Mouse (Mus musculus): ENCODE results near the gene Mrpl36. TPM values are rescaled to one million over a fixed set of nuclear protein-coding genes. Genes with fewer than 3 reads are reported as not detected.

The Mrpl36 gene
- polyA plus RNA-seq (2012; rRNA removed), result 72.1 and 75.0 TPM in 2 replicates

DNA sequence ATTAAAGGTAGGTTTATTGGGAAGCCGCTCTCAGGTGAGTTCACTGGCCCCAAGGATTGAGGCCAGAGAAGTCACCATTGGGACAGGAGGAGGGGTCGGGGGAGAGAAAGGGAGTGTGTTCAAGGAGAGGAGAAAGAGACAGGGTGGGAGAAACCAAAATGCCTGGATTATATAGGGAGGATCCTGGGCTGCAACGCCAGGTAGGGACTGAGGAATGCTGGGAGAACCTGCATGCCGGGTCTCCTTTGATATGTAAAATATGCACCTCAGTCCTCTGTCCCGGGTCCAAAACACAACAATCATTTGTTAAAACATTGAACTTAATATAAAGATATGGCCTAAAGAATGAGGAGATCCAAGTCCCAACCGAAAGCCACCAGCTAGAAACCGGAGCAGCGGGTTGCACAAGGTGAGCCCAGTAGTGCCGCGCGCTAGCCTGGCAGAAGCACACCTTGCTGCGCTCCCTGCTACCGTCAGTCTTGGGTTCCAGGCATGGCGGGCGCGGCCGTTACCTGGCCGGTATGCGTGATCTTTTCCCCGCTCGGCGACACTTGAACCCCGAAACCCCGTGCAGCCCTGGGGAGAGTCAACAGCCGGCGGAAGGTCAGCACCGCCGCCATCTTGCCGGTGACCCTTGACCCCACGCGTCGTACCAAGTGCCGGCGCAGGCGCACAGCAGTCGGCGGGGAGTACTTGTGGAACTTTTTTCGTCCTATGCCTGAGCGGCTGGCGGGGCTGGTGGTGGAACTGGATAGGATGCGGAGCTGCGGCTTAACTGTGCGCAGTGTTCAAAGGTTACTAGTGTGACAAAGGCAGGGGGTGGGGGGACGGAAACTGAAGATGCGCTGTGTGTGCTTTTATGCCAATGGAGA lies at the start of gene Mrpl36, which contains the start of gene Ndufs6:
Gene Mrpl36, plus strand, starts transcription at position 687 of the 872 bp plus-strand sequence.
Gene Ndufs6, minus strand, starts transcription at position 716 of the 872 bp plus-strand sequence.
- peak within 1 kb of the TSS; percentile 41 for H3K27ac ChIP-seq (ENCODE audit: insufficient read depth, low read length)

DNA sequence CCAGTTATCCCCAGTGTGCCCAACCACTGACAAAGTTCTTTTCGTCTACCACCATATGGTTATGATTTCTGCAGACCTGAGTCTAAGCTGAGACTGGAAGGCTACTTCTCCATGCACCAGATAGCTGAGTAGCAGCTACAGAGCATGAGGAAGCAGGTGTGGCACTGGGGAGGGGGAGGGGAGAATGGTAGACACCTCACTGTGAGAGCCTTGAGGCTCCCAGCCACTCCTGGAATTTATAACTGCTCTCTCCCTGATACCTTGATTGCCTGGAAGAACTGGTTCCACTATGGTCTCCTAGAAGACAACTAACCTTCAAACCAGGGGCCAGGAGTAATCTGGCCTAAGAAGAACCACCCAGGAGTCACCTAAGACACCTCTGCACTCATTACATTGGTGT lies 49.1 kb upstream of the Mrpl36 start:
- TF ChIP-seq CTCF (IDR thresholded peaks at IDR 0.05; ENCODE audit: extremely low read depth, insufficient read depth, low read length) (no peak), POLR2A (IDR thresholded peaks at IDR 0.05; ENCODE audit: extremely low read depth, insufficient read depth, low read length) (no peak)
- H3K4me3 ChIP-seq (ENCODE audit: insufficient read depth, low read length), result no peak overlapping the region
- no peak overlapping the region for H3K27ac ChIP-seq (ENCODE audit: insufficient read depth, low read length)
- H3K4me1 ChIP-seq (ENCODE audit: control insufficient read depth, insufficient read depth, low read length), result no peaks in the 10 kb centered on the region

More for the DNA sequence above, at the start of gene Mrpl36, which contains the start of gene Ndufs6:
- TF ChIP-seq CTCF (IDR thresholded peaks at IDR 0.05; ENCODE audit: extremely low read depth, insufficient read depth, low read length) (no peak), POLR2A (IDR thresholded peaks at IDR 0.05; ENCODE audit: extremely low read depth, insufficient read depth, low read length) (peak; percentile 64; the same call in 1 of the 2 replicates)
- Histone ChIP-seq H3K4me3 (ENCODE audit: insufficient read depth, low read length) (peak within 1 kb of the TSS; percentile 75), H3K4me1 (ENCODE audit: control insufficient read depth, insufficient read depth, low read length) (peaks cover 2% of the 10 kb centered on the region; the same call in 1 of the 2 replicates)

DNA sequence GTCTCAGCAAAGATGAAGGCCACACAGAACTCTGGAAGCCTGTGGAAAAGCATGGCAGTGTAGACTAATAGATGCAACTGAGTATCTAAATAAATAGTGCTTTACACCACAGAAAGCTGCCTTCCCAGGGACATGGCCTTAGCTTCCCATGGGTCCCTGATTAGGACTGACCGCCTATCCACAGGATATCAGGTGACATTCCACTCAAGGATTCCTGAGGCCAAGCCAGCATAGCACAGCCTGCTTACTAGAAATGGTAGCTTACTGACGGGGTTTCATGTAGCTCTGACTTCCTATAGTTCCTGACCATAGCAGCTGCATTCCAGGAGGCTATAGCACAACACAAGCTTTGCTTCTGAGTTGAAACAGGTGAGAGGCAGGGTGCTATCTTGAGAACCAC lies 45.9 kb upstream of the Mrpl36 start:
- TF ChIP-seq POLR2A (IDR thresholded peaks at IDR 0.05; ENCODE audit: extremely low read depth, insufficient read depth, low read length) (no peak), CTCF (IDR thresholded peaks at IDR 0.05; ENCODE audit: extremely low read depth, insufficient read depth, low read length) (no peak)
- H3K27ac ChIP-seq (ENCODE audit: insufficient read depth, low read length), result no peak overlapping the region
- no peaks in the 10 kb centered on the region for H3K4me1 ChIP-seq (ENCODE audit: control insufficient read depth, insufficient read depth, low read length)
- no peak overlapping the region for H3K4me3 ChIP-seq (ENCODE audit: insufficient read depth, low read length)

DNA sequence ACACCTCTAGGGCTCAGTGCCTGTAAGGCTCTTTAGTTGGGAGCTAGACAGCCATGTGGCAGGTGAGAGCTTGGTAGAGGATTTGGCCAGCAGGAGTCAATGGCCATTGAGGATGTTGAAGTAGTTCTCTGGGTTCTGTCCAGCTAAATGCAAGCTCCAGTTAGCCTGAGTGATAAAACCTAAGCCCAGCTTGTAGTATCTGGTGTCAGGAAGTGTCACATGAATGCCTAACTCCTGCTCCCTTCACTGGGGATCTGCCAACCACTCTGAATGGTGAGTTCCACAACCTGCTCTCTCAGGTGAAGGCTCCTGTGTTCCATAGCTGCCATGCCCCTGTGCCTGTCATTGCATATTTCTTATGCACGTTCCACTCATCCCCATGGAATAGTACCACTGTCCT lies 44.8 kb upstream of the Mrpl36 start:
- H3K4me3 ChIP-seq (ENCODE audit: insufficient read depth, low read length), result no peak overlapping the region
- no peak overlapping the region for H3K27ac ChIP-seq (ENCODE audit: insufficient read depth, low read length)
- TF ChIP-seq CTCF (IDR thresholded peaks at IDR 0.05; ENCODE audit: extremely low read depth, insufficient read depth, low read length), result no peak
- no peak for TF ChIP-seq POLR2A (IDR thresholded peaks at IDR 0.05; ENCODE audit: extremely low read depth, insufficient read depth, low read length)
- H3K4me1 ChIP-seq (ENCODE audit: control insufficient read depth, insufficient read depth, low read length), result no peaks in the 10 kb centered on the region

DNA sequence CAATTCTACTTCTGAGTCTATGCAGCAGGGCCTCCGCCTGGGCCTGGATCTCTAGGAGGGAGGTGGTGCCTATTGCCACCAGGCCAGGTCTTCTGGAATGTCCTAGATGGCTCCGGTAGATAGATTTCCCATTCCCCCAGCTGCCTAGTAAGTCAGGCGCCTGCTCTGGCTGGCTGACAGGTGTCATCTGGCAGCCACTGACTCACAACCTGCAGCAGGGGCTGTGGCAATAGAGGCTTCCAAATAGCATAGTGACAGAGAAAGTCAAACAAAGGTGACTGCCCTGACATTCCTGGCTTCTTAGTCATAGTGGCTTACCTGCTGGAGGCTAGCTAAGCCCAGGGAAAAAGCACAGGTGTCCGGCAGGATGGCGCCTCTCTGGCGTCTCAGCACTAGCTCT lies 38.1 kb upstream of the Mrpl36 start:
- Histone ChIP-seq H3K4me3 (ENCODE audit: insufficient read depth, low read length) (no peak overlapping the region), H3K4me1 (ENCODE audit: control insufficient read depth, insufficient read depth, low read length) (no peaks in the 10 kb centered on the region), H3K27ac (ENCODE audit: insufficient read depth, low read length) (no peak overlapping the region)
- TF ChIP-seq POLR2A (IDR thresholded peaks at IDR 0.05; ENCODE audit: extremely low read depth, insufficient read depth, low read length), result no peak
- TF ChIP-seq CTCF (IDR thresholded peaks at IDR 0.05; ENCODE audit: extremely low read depth, insufficient read depth, low read length), result no peak

DNA sequence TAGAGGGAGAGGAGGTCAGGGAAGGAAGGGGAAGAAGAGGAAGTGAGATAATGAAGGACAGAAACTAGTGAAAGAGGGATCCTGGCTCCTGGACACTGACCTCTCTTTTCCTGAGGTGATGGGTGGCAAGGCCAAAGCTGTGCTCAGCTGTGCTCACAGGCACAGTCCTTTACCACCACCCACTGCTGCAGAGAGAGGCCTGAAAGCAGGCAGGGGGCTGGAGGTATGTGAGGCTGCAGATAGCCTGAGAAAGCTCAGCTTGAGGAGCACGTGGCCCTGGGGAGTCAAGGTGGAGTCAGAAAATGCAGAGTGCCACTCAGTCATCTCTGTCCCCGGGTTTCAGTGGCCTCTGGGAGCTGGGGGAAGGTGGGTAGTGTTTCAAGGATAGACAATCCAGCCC lies 37.2 kb upstream of the Mrpl36 start:
- no peak overlapping the region for H3K4me3 ChIP-seq (ENCODE audit: insufficient read depth, low read length)
- H3K4me1 ChIP-seq (ENCODE audit: control insufficient read depth, insufficient read depth, low read length), result no peaks in the 10 kb centered on the region
- TF ChIP-seq CTCF (IDR thresholded peaks at IDR 0.05; ENCODE audit: extremely low read depth, insufficient read depth, low read length) (no peak), POLR2A (IDR thresholded peaks at IDR 0.05; ENCODE audit: extremely low read depth, insufficient read depth, low read length) (no peak)
- H3K27ac ChIP-seq (ENCODE audit: insufficient read depth, low read length), result no peak overlapping the region

DNA sequence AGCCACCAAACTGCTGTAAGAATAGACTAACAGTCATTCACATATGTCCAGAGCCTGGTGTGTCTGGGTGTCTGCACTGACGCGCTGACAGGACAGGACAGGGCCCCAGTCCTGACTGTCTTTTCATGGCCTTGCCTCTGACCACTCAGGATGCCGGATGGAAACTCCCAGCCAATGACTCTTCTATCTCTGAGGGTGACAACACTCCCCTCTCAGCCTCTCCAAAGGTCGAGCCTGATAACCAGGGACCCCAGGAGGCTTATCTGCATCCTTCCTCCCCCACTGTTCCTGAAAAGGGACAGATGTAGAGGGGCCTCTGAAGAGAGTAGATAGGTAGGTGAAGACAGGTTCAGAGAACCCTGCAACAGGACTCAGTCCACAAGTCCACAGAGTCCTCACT lies 29.6 kb upstream of the Mrpl36 start:
- no peaks in the 10 kb centered on the region for H3K4me1 ChIP-seq (ENCODE audit: control insufficient read depth, insufficient read depth, low read length)
- H3K27ac ChIP-seq (ENCODE audit: insufficient read depth, low read length), result no peak overlapping the region
- TF ChIP-seq CTCF (IDR thresholded peaks at IDR 0.05; ENCODE audit: extremely low read depth, insufficient read depth, low read length) (no peak), POLR2A (IDR thresholded peaks at IDR 0.05; ENCODE audit: extremely low read depth, insufficient read depth, low read length) (no peak)
- no peak overlapping the region for H3K4me3 ChIP-seq (ENCODE audit: insufficient read depth, low read length)

DNA sequence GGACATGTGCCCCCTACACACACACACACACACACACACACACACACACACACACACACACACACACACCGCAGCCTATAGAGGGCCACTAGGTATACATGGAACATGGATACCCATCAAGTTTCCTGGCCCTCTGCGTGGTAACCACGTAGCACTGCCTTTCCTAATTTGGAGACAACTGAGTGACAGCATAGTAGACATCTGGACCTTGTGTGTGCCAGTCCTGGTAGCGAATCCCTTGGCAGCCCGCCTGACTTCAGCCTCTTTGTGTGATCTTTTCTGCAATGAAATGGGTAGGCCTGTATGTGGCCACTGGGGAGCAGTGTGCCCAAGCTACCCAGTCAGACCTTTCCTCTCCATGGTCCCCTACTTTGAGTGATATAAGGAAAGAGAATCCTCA lies 29.0 kb upstream of the Mrpl36 start:
- Histone ChIP-seq H3K27ac (ENCODE audit: insufficient read depth, low read length) (no peak overlapping the region), H3K4me1 (ENCODE audit: control insufficient read depth, insufficient read depth, low read length) (no peaks in the 10 kb centered on the region), H3K4me3 (ENCODE audit: insufficient read depth, low read length) (no peak overlapping the region)
- no peak for TF ChIP-seq CTCF (IDR thresholded peaks at IDR 0.05; ENCODE audit: extremely low read depth, insufficient read depth, low read length)
- TF ChIP-seq POLR2A (IDR thresholded peaks at IDR 0.05; ENCODE audit: extremely low read depth, insufficient read depth, low read length), result no peak

DNA sequence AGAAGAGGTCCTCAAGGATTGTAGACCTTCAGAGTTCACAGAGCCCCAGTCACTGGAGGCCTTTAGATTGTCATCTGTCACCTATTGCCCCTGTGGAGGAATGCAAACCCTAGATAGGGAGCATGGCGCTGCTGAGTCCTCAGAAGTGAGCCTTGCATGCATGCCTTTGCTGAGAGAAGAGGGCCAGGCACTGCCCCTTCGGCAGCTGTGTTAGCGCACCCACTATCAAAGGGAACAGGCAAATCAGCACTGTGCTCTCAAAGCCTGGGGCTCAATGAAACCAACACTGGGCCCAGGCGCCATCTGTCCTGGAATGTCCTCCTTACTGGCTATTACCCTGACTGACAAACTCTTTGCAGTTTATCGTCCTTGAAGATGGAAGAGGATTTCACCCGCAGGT lies 23.6 kb upstream of the Mrpl36 start:
- Histone ChIP-seq H3K4me1 (ENCODE audit: control insufficient read depth, insufficient read depth, low read length) (no peaks in the 10 kb centered on the region), H3K27ac (ENCODE audit: insufficient read depth, low read length) (no peak overlapping the region), H3K4me3 (ENCODE audit: insufficient read depth, low read length) (no peak overlapping the region)
- TF ChIP-seq CTCF (IDR thresholded peaks at IDR 0.05; ENCODE audit: extremely low read depth, insufficient read depth, low read length) (no peak), POLR2A (IDR thresholded peaks at IDR 0.05; ENCODE audit: extremely low read depth, insufficient read depth, low read length) (no peak)
